Mouse (Mus musculus): ENCODE results near the gene Rnpep. TPM values are rescaled to one million over a fixed set of nuclear protein-coding genes. Genes with fewer than 3 reads are reported as not detected.

Rnpep gene
- 10 to 100 TPM; 62.5 to 64.1 TPM for polyA plus RNA-seq (2017; shearing (Covaris generic))

DNA sequence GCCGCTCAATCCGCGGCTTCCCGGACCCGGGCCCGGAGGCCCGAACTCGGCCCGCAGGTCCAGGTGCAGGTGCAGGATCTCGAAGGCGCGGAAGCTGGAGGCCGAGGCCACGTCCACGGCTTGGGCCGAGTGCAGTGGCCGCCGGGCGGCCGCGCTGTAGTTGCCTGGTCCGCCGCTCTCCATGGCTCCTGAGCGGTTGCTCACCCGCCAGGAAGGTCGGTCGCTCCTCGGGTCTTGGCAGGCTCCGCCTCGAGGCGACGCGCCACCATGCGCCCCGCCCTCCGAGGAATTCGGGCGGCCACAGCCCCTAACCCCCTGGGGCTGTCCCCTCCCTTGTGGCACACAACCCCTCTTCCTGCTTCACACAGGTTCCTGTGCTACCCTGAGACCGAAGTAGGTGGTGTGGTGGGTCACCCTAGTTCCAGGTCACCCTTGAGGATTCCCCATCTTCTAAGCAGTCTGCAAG, at the start of gene Rnpep:
TSS of gene Rnpep (minus strand) at position 259 of the 466 bp plus-strand sequence.

GRCm38 (mm10) chr1:135324571-135324970, 40.7 kb upstream of the Rnpep start, which contains the start of gene Lmod1:
Lmod1 (plus strand) TSS chr1:135324807.

DNA sequence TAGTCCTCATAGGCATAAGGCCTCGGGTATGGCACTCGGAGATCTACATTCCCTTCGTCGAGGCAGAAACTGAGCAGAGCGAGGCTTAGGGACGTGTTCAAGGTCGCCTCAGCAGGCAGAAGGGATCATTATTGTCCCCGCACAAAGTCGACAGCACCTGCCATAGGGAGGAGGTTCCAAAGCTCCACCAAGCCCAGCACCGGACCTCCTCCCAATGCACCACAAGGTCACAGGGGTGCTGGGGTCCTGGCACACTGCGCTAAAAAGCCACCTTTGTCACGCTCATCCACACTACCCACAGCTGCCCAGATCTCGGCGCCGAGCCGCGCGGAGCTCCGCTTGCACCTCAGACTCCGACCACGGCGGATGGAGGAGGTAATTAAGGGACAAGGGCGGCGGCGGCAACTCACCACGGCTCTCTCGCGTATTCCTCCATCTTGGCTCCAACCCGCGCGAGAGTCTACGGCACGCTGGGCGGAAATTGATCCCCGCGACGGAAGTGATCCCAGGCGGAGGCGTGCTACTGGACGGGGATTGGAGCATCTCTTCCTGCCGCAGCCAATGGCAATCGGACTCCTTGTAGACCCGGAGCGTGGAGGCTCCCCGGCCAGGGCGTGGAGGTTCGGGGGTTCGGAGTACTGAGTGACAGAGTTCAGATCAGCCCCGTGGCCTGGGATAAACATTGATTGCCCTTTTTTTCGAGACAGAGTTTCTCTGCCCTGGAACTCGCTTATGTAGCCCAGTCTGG, 29.6 kb upstream of the Rnpep start, which contains the start of gene Timm17a:
TSS of gene Timm17a (minus strand) at position 495 of the 748 bp plus-strand sequence.

GRCm38 (mm10) chr1:135258380-135259127, 25.3 kb downstream of the Rnpep start, which contains the start of gene Elf3:
Elf3 (minus strand) TSS chr1:135258568.

Other genes starting within 250 kb of the Rnpep start
- gene Lgr6, start 178.8 kb downstream of the Rnpep start, polyA plus RNA-seq (2017; shearing (Covaris generic)), result 1 to 10 TPM in 1 of 2 experiments, under 1 TPM in 1; 0.14 to 1.0 TPM
- 100 to 1,000 TPM; 217 to 233 TPM for gene Ptpn7, start 151.4 kb downstream of the Rnpep start, polyA plus RNA-seq (2017; shearing (Covaris generic))
- gene Arl8a, start 137.3 kb downstream of the Rnpep start, polyA plus RNA-seq (2017; shearing (Covaris generic)), result 100 to 1,000 TPM in 1 of 2 experiments, 10 to 100 TPM in 1; 76.1 to 108 TPM
- gene Gpr37l1, start 116.4 kb downstream of the Rnpep start, polyA plus RNA-seq (2017; shearing (Covaris generic)), result not detected
- gene Elf3, start 25.5 kb downstream of the Rnpep start, polyA plus RNA-seq (2017; shearing (Covaris generic)), result under 1 TPM in 1 of 2 experiments, not detected in 1; 0.34 TPM
- gene Timm17a, start 29.7 kb upstream of the Rnpep start, polyA plus RNA-seq (2017; shearing (Covaris generic)), result 100 to 1,000 TPM; 128 to 140 TPM
- under 1 TPM in 1 of 2 experiments, not detected in 1; 0.21 TPM for gene Lmod1, start 40.7 kb upstream of the Rnpep start, polyA plus RNA-seq (2017; shearing (Covaris generic))
- 1 to 10 TPM in 1 of 2 experiments, not detected in 1; 1.7 TPM for gene Shisa4, start 91.2 kb upstream of the Rnpep start, polyA plus RNA-seq (2017; shearing (Covaris generic))
- gene Ipo9, start 146.4 kb upstream of the Rnpep start, polyA plus RNA-seq (2017; shearing (Covaris generic)), result 10 to 100 TPM; 51.3 to 60.8 TPM